Mouse (Mus musculus) heart, embryonic 15.5 days (tissue): Measurements from ENCODE around the gene Casq1. TPM values are rescaled to one million over a fixed set of nuclear protein-coding genes. Genes with fewer than 3 reads are reported as not detected.

Experiments
- ATAC-seq: fragments of 200-750 bp; cut with Nextera tagmentation; replicated peaks from 2 replicates; pipeline ENCODE4 v1.8.0; 2017; ENCODE audit warnings: low read depth, moderate TSS enrichment; ENCODE audit not compliant: insufficient number of reproducible peaks, insufficient read depth, low FRiP score
- H3K27ac ChIP-seq: fragments of 300-500 bp; sonication (generic); 2 replicates; pipeline ENCODE4 v1.5.1; 2015; ENCODE audit warnings: mild to moderate bottlenecking, inconsistent platforms
- H3K27me3 ChIP-seq: fragments of 300-500 bp; sonication (generic); 2 replicates; pipeline ENCODE4 v1.6.1; 2015; ENCODE audit warnings: inconsistent platforms
- H3K36me3 ChIP-seq: fragments of 300-500 bp; sonication (generic); 2 replicates; pipeline ENCODE4 v1.6.1; 2015; ENCODE audit warnings: mild to moderate bottlenecking, inconsistent platforms
- H3K4me1 ChIP-seq: fragments of 300-500 bp; sonication (generic); replicated peaks from 2 replicates; pipeline ENCODE4 v1.6.1; 2015; ENCODE audit warnings: inconsistent platforms
- H3K4me2 ChIP-seq: fragments of 300-500 bp; sonication (generic); 2 replicates; pipeline ENCODE4 v1.6.1; 2015; ENCODE audit warnings: inconsistent platforms, mild to moderate bottlenecking, moderate library complexity
- H3K4me3 ChIP-seq: fragments of 300-500 bp; sonication (generic); 2 replicates; pipeline ENCODE4 v1.5.1; 2015; ENCODE audit warnings: mild to moderate bottlenecking, inconsistent platforms
- H3K9ac ChIP-seq: fragments of 300-500 bp; sonication (generic); 2 replicates; pipeline ENCODE4 v1.6.1; 2015; ENCODE audit warnings: mild to moderate bottlenecking, inconsistent platforms
- H3K9me3 ChIP-seq: fragments of 300-500 bp; sonication (generic); replicated peaks from 2 replicates; pipeline ENCODE4 v1.6.1; 2016; ENCODE audit warnings: inconsistent platforms
- WGBS: fragments of 180-500 bp; shearing (Covaris S2); methylation state at CpG from one replicate; pipeline ENCODE4 v1.1.7; 2015; ENCODE audit warnings: mixed read lengths; 5-methylcytosine and 5-hydroxymethylcytosine counted together
- polyA plus RNA-seq: library from polyadenylated mRNA; unstranded; fragments of >200 nt; fragmentation: Nextera tagmentation; extraction: Ambion mirVana; gene quantifications from 2 replicates; pipeline ENCODE4 v1.2.1, GENCODE M21; 2015

The Casq1 gene
- polyA plus RNA-seq, 1 experiment from 2014 or later, result 102 TPM

DNA sequence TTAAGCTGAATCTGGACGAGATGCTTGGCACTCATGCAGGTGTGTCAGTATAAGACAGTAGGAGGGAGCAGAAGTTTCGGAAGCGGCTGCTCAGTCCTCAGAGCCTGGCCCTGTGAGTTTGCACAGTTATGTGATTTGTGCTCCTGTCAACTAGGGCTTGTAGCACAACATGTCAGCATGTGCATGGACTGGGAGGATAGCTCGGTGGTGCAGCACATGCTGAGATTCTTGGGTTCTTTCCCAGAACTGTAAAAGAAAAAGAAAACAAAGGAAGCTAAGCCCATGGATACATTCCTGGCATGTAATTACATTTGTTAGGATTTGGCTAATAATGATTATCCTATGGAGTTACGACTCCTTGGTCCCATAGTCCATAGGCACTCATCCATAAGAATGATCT lies 46.5 kb downstream of the Casq1 start:
- Histone ChIP-seq H3K4me3 (no peak overlapping the region), H3K9me3 (no peaks in the 10 kb centered on the region), H3K4me2 (no peak overlapping the region), H3K36me3 (peaks cover 73% of the 10 kb centered on the region), H3K27me3 (no peaks in the 10 kb centered on the region), H3K27ac (no peak overlapping the region), H3K4me1 (peaks cover 7% of the 10 kb centered on the region; the same call in 1 of the 2 replicates), H3K9ac (no peak overlapping the region)
- ATAC-seq, result no peak
- 79% methylated on average over 5 of the region's 5 CpGs for WGBS

DNA sequence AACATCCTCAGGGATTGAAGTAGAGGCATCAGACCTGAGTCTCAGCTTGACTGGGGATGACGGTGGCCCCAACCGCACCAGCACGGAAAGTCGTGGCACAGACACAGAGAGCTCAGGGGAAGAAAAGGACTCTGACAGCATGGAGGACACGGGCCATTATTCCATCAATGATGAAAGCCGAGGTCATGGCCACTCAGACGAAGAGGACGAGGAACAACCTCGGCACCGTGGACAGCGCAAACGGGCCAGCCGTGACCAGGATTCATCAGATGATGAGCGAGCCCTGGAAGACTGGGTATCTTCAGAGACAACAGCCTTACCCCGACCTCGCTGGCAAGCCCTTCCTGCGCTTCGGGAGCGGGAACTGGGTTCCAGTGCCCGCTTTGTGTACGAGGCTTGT lies 47.3 kb downstream of the Casq1 start:
- H3K9ac ChIP-seq, result no peak overlapping the region
- H3K27me3 ChIP-seq, result no peaks in the 10 kb centered on the region
- peaks cover 76% of the 10 kb centered on the region for H3K36me3 ChIP-seq
- no peak overlapping the region for H3K27ac ChIP-seq
- H3K4me2 ChIP-seq, result no peak overlapping the region
- H3K4me3 ChIP-seq, result no peak overlapping the region
- H3K9me3 ChIP-seq, result no peaks in the 10 kb centered on the region
- H3K4me1 ChIP-seq, result peaks cover 7% of the 10 kb centered on the region; the same call in 1 of the 2 replicates
- ATAC-seq, result no peak
- WGBS, result 93% methylated on average over 21 of the region's 21 CpGs

DNA sequence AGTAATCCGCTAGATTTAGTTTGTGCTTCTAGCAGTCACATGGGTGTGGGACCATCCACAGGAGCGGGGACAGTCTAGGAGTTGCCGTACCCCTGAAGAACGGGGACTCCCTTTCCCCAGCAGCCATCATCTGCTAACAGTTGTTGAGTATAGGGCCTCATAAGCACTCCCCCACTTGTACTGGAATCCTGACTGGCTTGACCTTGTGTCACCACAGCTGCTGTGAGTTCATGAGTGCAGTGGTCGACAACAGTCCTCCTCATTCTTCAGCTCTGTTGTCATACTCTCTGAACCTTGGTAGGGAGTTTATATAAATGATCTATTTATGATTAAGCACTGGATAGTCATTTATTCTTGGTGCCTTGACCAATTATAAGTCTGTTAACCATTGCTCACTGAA lies 49.9 kb downstream of the Casq1 start:
- Histone ChIP-seq H3K9ac (no peak overlapping the region), H3K27ac (no peak overlapping the region), H3K27me3 (no peaks in the 10 kb centered on the region), H3K4me1 (peaks cover 6% of the 10 kb centered on the region; the same call in 1 of the 2 replicates), H3K9me3 (no peaks in the 10 kb centered on the region), H3K4me3 (no peak overlapping the region), H3K4me2 (no peak overlapping the region), H3K36me3 (peaks cover 80% of the 10 kb centered on the region)
- 90% methylated on average over 5 of the region's 5 CpGs for WGBS
- ATAC-seq, result no peak

DNA sequence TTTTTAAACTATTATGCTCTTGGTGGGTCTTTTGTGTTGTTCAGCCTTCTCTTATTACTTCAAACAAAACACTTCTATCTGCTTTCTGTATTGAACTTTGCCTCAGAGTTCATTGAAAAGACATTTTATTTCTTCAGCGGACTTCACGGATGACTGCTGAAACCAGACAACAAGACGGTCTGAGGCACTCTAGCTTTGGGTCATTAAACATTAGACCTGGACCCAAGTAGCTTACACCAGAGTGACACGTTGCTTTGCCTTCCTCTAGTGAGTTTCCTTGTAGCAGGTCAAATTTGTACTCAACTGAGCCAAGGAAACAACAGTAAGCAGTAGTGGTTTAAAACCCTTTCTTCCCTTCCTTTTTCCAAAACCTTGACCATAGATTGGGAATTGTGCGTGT lies 51.8 kb downstream of the Casq1 start:
- no peak overlapping the region for H3K9ac ChIP-seq
- ATAC-seq, result no peak
- no peak overlapping the region for H3K27ac ChIP-seq
- H3K4me1 ChIP-seq, result 0 out of 2 replicates have a peak, but pooled peaks cover 8% of the 10 kb centered on the region
- no peaks in the 10 kb centered on the region for H3K9me3 ChIP-seq
- H3K36me3 ChIP-seq, result peaks cover 64% of the 10 kb centered on the region
- no peak overlapping the region for H3K4me3 ChIP-seq
- WGBS, result 91% methylated on average over 5 of the region's 5 CpGs
- H3K27me3 ChIP-seq, result no peaks in the 10 kb centered on the region
- H3K4me2 ChIP-seq, result no peak overlapping the region

DNA sequence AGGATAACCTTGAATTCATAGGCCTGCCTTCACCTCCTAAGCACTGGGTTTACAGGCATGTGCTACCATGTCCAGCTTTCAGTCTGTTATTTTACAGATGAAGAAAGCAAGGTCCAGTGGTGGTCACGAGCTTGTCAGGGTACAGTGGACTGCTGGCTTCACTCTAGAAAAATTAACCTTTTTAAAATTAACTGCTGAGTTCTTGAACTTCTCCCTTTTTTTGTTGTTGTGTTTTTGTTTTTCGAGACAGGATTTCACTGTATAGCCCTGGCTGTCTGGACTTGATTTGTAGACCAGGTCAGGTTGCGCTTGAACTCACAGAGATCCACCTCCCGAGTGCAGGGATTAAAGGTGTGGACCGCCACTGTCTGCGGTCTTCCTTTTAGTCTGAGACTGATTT lies 56.7 kb downstream of the Casq1 start:
- H3K4me2 ChIP-seq, result no peak overlapping the region
- WGBS, result 87% methylated on average over 6 of the region's 6 CpGs
- ATAC-seq, result no peak
- no peaks in the 10 kb centered on the region for H3K9me3 ChIP-seq
- H3K4me3 ChIP-seq, result no peak overlapping the region
- H3K4me1 ChIP-seq, result peaks cover 31% of the 10 kb centered on the region
- H3K9ac ChIP-seq, result no peak overlapping the region
- peaks cover 26% of the 10 kb centered on the region for H3K36me3 ChIP-seq
- H3K27ac ChIP-seq, result no peak overlapping the region
- no peaks in the 10 kb centered on the region for H3K27me3 ChIP-seq

DNA sequence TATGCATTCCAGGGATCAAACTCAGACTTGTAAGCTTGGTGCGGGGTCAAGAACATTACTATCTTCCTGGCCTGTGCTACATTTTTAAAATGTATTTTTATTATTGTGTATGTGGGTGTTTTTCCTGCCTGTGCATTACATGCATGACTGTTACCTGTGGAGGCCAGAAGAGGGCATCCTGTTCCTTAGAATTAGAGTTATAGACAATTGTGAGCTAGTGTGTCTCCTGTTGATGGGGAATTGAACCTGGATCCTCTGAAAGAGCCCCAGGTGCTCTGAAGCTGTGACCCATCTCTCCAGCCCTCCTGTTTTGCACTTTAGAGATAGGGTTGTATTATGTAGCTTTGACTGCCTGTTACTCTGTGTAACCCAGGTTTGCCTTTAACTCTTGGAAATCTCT lies 57.7 kb downstream of the Casq1 start:
- Histone ChIP-seq H3K4me2 (no peak overlapping the region), H3K4me3 (no peak overlapping the region), H3K27ac (no peak overlapping the region), H3K9ac (no peak overlapping the region), H3K9me3 (no peaks in the 10 kb centered on the region), H3K27me3 (no peaks in the 10 kb centered on the region), H3K36me3 (peaks cover 16% of the 10 kb centered on the region), H3K4me1 (peaks cover 31% of the 10 kb centered on the region)
- 88% methylated on average over 1 of the region's 1 CpGs for WGBS
- ATAC-seq, result no peak

DNA sequence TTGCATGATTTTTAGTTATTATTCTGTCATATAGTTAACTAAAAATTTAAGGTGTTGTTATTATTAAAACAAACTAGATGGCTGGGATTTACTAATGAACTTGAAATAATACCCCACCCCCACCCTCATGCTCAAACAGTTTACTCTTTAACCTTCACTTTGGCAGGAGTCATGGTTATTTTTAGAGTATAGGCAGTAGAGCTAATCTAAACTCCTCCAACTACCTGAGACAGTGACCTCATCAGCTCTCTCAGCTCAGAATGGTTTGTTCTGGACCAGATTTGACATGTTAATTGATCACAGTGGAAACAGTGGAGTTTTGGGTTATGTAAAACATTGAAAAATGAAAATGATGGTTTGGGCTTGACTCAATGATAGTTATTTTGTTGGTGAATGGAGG lies 59.2 kb downstream of the Casq1 start:
- ATAC-seq, result 0 out of 2 replicates have a peak, but pooled peaks have one; percentile 55
- no peak overlapping the region for H3K4me3 ChIP-seq
- H3K36me3 ChIP-seq, result peaks cover 12% of the 10 kb centered on the region
- H3K9ac ChIP-seq, result no peak overlapping the region
- no peaks in the 10 kb centered on the region for H3K27me3 ChIP-seq
- H3K4me1 ChIP-seq, result peaks cover 31% of the 10 kb centered on the region
- H3K9me3 ChIP-seq, result no peaks in the 10 kb centered on the region
- peak overlapping the region; percentile 67 for H3K27ac ChIP-seq
- peak overlapping the region; percentile 32; the same call in 1 of the 2 replicates for H3K4me2 ChIP-seq

DNA sequence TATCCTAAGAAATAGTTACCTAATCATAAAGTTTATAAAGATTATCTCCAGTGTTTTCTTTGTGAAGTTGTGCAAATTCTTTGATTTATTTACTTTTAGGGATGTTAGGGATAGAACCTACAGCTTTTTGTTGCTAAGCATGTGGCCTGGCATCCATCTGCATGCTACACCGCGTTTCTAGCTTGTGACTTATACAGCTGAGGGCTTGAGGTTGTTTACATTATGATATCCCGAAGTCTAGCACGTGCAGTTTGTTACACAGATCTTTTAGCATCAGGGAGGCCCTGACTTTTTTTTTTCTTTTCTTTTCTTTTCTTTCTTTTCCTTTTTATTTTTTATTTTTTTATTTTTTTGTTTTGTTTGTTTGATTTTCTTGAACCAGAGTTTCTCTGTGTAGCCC lies 59.7 kb downstream of the Casq1 start:
- peak overlapping the region; percentile 67 for H3K27ac ChIP-seq

More for the DNA sequence above, 59.7 kb downstream of the Casq1 start:
- peaks cover 15% of the 10 kb centered on the region for H3K36me3 ChIP-seq
- no peak overlapping the region for H3K9ac ChIP-seq
- no peaks in the 10 kb centered on the region for H3K27me3 ChIP-seq
- ATAC-seq, result no peak
- peak overlapping the region; percentile 32; the same call in 1 of the 2 replicates for H3K4me2 ChIP-seq
- no peaks in the 10 kb centered on the region for H3K9me3 ChIP-seq
- whole genome bisulfite sequencing, result 39% methylated on average over 4 of the region's 4 CpGs
- no peak overlapping the region for H3K4me3 ChIP-seq
- H3K4me1 ChIP-seq, result peaks cover 31% of the 10 kb centered on the region

Other genes starting within 250 kb of the Casq1 start
- gene Vangl2, start 191.4 kb downstream of the Casq1 start, polyA plus RNA-seq, result 6.7 and 8.5 TPM in 2 replicates
- gene Nhlh1, start 162.3 kb downstream of the Casq1 start, polyA plus RNA-seq, result not detected in 2 replicates
- 152 and 186 TPM in 2 replicates for gene Copa, start 137.3 kb downstream of the Casq1 start, polyA plus RNA-seq
- 91.8 and 117 TPM in 2 replicates for gene Ncstn, start 137.1 kb downstream of the Casq1 start, polyA plus RNA-seq
- gene Pex19, start 93.1 kb downstream of the Casq1 start, polyA plus RNA-seq, result 123 and 124 TPM in 2 replicates
- gene Dcaf8, start 71.8 kb downstream of the Casq1 start, polyA plus RNA-seq, result 107 and 118 TPM in 2 replicates
- 165 and 179 TPM in 2 replicates for gene Pea15a, start 13.1 kb downstream of the Casq1 start, polyA plus RNA-seq
- gene Atp1a4, start 38.5 kb upstream of the Casq1 start, polyA plus RNA-seq, result 0.10 and 0.28 TPM in 2 replicates
- 20.6 and 35.4 TPM in 2 replicates for gene Igsf8, start 41.8 kb upstream of the Casq1 start, polyA plus RNA-seq
- 17.4 and 17.9 TPM in 2 replicates for gene Atp1a2, start 78.2 kb upstream of the Casq1 start, polyA plus RNA-seq
- not detected in 2 replicates for gene Kcnj9, start 109.5 kb upstream of the Casq1 start, polyA plus RNA-seq
- gene Kcnj10, start 121.3 kb upstream of the Casq1 start, polyA plus RNA-seq, result 0.03 and 0.06 TPM in 2 replicates
- gene Pigm, start 156.7 kb upstream of the Casq1 start, polyA plus RNA-seq, result 3.2 and 3.6 TPM in 2 replicates